Mouse (Mus musculus): Measurements from ENCODE around the gene Slc38a10.

The Slc38a10 gene

DNA sequence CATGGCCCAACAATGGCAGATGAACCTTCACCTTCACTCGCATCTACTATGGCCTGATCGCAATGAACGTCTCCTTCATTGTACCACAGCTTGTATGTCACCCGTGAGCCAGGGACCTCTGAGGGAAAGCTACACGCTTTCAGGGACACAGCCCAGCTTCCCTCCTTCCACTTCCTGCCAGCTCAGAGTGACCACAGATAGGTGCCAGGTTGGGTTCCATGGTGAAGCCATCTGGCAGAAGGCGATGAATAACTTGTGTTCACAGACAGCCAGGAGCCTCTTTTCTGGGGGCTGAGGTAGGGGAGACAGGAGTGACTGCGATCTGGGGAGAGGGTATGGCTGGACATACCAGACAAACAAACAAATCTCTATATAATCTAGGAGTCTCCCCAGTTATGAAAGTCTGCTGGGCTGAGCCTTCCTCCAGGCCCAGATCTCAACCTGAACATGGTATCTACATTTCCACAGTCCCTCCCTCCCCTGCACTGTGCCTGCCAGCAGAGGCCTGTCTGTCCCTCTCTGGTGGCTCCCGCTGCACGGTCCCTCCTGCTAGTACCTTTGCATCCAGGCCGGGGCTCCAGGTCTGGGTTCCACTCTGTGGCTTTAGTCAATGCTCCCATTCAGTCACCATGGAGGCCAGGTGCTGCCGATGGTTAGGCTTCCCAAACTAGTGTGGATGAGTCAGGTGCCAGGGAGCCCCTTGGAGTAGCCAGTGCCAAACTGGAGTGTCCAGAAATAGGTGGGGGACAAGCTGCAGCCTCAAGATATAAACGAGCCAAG lies 95.0 kb downstream of the Slc38a10 start:
- in situ Hi-C loops (cut with MboI), result no loop called here

Data from mature B cell (primary cell).